Mouse (Mus musculus) frontal cortex, postnatal 36 days (tissue): ENCODE measurements around the gene Fkbp4.

Source experiments
- DNase-seq, 2 experiments: peaks; one replicate each; pipeline ENCODE4 v3.0.0; 2022; ENCODE audit warnings: low spot score in 2 of 2

Fkbp4 gene

GRCm38 (mm10) chr6:128438317-128438870 lies at the start of gene Fkbp4:
Gene Fkbp4 (minus strand): TSS chr6:128438677.
- peak; percentile 91 for DNase-seq

GRCm38 (mm10) chr6:128487736-128488135 lies 49.3 kb upstream of the Fkbp4 start:
- no peak for DNase-seq

GRCm38 (mm10) chr6:128479463-128480454 lies 41.3 kb upstream of the Fkbp4 start:
- peak; percentile 95 to 97 for DNase-seq

- no peak for DNase-seq
These were observed 39.0 kb upstream of the Fkbp4 start for GRCm38 (mm10) chr6:128477495-128477894.

GRCm38 (mm10) chr6:128474112-128474511 lies 35.6 kb upstream of the Fkbp4 start:
- DNase-seq: no peak

DNA sequence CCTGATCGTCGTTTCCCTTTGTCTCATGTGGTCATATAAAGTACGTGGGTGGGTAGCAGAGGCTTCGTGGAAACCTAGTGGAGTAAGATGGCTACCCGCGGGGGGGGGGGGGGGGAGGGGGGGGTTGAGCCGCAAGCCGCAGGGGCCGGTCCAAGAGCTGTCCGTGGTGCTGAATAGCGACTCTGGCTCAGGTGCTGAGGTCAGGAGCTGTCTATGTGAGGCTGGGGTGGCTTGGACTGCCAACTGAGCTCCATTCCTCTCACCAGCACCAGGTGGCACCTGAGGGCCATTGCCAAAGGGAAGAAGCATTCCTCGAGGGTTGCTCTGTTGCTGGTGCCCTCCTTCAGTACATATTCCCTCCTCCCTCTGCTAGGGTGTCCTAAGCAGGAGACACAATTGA lies 31.0 kb upstream of the Fkbp4 start:
- DNase-seq: no peak

DNA sequence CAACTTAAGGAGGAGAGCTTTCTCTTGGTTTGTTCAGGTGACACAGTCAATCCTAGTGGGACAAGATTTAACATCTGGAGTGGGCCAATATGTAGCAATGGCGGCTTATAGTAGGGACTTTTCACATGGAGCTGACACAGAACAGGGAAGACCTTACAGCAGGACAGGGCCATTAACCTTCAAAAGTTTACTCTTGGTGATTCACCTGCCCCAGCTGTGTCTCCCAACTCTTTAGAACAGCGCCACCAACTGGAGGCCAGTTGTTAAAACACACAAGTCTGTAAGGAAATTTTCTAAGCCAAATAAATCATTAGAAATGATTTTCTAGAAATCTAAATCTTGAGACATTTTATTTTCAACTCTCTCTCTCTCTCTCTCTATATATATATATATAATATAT lies 28.8 kb upstream of the Fkbp4 start:
- DNase-seq: no peak

DNA sequence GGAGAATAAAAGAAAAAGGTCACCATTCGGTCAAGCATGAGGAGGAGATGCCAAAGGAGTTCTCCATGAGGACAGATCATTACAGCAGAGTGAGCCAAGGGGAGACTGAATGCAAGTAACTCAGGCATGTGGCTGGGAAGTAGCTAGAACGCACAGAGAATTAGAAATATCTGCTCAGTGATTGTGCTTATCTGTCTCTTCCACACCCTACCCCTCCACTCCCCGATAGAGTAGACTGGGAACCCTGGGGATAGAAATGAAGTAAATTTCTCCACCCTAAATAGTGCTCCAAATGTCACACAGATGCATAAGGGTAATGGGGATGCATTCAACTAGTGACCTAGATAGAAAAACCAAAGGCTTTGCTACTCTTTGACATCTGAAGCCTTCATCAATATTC lies 28.1 kb upstream of the Fkbp4 start:
- no peak for DNase-seq

- no peak for DNase-seq
These were observed 27.6 kb upstream of the Fkbp4 start for GRCm38 (mm10) chr6:128466043-128466442.

- no peak for DNase-seq
These were observed 26.5 kb upstream of the Fkbp4 start for GRCm38 (mm10) chr6:128464996-128465395.

DNA sequence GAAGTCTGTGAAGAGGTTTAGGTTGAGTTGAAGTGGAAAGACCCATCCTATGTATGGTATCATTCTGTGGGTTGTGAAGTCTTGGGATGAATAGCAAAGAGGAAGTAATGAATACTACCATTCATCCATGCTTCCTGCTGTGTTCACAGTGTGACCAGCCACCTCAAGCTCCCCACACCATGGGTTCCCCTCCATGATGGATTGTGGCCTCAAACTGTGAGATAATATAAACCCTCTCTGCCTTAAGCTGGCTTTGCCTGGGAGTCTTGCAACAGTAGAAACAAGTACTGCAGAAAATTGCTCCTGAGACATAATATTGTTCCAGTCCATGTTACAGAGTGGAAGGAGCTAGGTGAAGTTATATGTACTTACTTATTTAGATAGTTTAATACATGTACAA lies 23.1 kb upstream of the Fkbp4 start:
- DNase-seq: no peak

- DNase-seq: no peak
These were observed 22.4 kb upstream of the Fkbp4 start for GRCm38 (mm10) chr6:128460729-128461503.

GRCm38 (mm10) chr6:128460321-128460720 lies 21.8 kb upstream of the Fkbp4 start:
- DNase-seq: no peak

- no peak for DNase-seq
These were observed 18.7 kb upstream of the Fkbp4 start for GRCm38 (mm10) chr6:128457186-128457585.

DNA sequence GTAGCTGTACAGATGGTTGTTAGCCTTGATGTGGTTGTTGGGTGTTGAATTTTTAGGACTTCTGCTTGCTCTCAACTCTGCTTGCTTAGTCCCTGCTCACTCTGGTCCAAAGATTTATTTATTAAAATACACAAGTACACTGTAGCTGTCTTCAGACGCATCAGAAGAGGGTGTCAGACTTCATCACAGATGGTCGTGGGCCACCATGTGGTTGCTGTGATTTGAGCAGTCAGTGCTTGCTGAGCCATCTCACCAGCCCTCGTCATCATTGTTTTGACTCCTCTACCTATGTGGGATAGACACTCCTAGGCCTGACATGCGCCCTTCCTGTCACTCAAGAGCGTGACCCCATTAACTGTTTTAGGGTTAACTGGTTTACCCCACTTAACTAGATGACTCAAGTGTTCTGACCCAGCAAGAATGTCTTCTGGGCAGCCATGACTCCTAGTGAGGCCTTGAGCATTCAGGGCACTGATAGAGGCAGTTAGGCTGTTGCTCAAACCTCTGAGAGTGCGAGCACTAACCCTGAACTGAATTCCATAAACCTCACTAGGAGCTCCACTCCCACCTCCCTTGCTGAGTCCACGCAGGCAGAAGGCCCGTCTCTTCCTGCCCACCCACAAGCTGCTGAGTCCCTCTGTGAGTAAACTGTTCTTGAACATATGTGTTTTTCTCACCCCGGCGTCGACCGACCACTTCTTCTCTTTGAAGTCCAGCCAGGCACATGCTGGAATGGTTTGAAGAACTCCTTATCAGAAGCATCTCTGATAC lies 17.5 kb upstream of the Fkbp4 start:
- DNase-seq: peak; percentile 24 to 31

GRCm38 (mm10) chr6:128447063-128447462 lies 8.6 kb upstream of the Fkbp4 start:
- no peak for DNase-seq

DNA sequence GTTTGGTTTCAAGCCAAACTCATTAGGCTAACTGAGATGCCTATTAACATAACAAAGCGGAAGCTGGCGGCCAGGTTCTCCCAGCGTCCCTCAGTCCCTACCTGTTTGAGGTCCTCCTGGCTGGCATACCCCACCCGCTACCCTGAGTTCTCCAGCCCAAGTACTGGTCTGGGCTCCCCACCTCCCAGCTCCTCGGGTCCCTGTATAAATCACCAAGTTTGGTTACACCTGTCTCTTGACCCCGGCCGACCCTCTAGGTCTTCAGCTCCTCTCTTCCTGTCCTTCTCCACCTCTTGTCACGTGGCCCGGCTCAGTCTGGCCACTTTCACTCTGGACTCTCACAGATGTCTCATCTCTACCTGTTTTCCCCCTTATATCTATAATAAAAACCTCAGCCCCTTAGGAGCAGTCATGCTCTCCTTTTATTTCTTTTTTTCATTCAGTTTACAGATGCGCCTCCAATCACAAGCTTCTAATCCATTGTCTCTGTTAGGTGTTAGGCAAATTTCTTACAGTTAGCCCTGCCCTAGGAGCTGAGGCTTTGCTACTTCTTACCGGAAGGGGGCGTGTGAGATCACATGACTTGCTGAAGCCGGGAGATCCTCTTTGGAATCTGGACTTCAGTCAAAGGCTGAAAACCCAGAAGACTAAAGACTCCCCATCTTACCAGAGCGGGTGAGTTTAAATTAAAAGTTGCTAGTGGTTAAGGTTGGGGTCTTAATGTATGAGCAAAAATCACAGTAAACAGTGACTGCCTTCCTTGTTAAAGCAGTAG lies 7.5 kb upstream of the Fkbp4 start:
- peak; percentile 30 to 44 for DNase-seq

DNA sequence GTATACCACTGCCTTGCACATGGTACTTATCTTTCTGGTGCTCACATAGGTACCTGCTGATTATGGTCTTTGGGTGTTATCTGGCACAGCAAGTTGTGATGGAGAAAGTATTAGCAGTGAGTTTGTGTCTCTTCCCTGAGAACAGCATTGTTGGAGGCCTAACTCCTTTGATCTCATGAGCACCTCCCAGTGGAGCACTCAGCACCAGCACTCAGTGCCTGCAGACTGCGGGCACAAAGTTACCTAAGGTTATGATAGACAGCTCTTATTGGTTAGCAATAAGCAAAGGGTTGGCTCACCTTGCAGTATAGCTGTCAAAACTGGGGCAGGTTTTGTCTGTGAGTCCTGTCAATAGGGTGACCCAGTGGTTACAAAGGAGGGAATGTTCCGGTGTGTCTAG lies 1.8 kb upstream of the Fkbp4 start:
- DNase-seq: no peak

DNA sequence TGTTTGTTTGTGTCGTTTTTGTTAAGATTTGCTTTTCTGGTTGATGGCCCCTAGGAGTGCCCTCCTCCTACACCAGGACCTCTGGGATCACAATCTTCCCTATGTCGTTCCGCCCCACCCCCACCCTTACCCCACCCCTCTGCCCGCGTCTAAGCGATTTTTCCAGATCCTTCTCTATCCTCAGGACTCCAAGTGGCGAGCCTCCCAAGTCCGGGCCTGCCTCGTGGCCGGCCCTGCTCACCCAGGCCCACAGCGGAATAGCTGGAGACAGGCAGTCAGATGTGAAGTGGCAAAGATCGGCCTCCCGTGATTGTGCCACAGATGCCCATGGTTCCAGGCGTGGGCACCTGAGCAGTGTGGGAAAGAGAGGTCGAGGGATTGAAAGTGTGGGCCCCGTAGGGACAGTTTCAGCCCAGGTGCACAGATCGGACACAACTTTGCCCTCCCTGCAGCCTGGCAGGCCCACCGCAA lies 429 bp upstream of the Fkbp4 start:
- peak in 1 of 2 experiments; percentile 21 for DNase-seq

- peak; percentile 52 to 59 for DNase-seq
These were observed 653 bp downstream of the Fkbp4 start for GRCm38 (mm10) chr6:128437731-128438316.
